Mouse (Mus musculus) neural tube, postnatal 0 days (tissue): Measurements from ENCODE around the gene Cdhr5. TPM values are rescaled to one million over a fixed set of nuclear protein-coding genes. Genes with fewer than 3 reads are reported as not detected.

ENCODE experiments used
- microRNA counts: library from miRNA; unstranded; fragments of <30 nt; microRNA quantifications from one replicate; lab custom pipeline; 2015
- microRNA-seq: library from miRNA; unstranded; fragments of <30 nt; microRNA quantifications from one replicate; pipeline ENCODE4, GENCODE M21; 2016
- polyA plus RNA-seq: library from polyadenylated mRNA; unstranded; fragments of >200 nt; fragmentation: Nextera tagmentation; extraction: Ambion mirVana; gene quantifications from 2 replicates; pipeline ENCODE4 v1.2.1, GENCODE M21; 2015

Gene Cdhr5
- 0.20 TPM in 1 of 2 replicates, not detected in the other for polyA plus RNA-seq

DNA sequence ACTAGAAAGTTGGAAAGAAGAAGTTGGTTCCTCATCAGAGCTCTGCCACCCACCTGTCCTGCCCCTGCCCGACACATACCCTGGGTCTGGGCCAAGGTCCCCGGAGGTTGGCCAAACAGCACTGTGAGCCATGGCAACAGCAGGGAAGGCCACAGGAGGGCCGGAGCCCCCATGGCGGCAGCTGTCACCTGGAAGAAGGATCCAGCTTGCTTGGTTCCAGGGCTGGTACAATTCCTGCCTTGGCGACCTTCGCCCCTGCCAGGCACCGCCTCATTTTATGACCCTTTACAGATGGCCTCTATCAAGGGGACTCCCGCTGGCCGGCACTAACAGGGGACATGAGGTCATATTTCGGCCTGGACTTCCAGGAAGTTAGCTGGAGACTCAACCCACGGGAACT, at the start of gene Cdhr5:
Gene Cdhr5 (minus strand): TSS at position 241 of the 400 bp plus-strand sequence.

DNA sequence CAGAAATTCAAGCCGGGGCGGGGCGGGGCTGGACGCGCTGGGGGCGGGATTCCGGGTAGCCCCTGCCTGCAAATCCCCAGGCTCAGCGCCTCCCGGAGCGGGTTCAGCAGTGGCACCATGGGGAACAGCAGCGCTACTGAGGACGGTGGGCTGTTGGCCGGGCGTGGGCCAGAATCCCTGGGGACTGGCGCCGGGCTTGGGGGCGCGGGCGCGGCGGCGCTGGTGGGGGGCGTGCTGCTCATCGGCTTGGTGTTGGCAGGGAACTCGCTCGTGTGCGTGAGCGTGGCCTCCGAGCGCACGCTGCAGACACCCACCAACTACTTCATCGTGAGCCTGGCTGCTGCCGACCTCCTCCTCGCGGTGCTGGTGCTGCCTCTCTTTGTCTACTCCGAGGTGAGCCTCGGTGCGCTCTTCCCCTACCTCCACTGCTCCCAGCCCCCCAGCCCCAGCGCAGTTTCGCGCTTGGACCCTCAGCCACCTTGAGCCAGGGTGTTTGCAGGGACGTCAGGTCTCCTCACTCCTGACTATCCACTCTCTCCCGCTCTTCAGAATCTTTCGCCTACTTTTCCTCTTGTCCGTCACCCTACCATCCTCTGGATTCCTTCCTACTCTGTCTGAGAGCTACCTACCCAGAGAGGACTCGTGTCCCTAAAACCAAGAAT, 15.5 kb upstream of the Cdhr5 start, which contains the start of gene Drd4:
Gene Drd4 (plus strand): TSS at position 86 of the 662 bp plus-strand sequence.

DNA sequence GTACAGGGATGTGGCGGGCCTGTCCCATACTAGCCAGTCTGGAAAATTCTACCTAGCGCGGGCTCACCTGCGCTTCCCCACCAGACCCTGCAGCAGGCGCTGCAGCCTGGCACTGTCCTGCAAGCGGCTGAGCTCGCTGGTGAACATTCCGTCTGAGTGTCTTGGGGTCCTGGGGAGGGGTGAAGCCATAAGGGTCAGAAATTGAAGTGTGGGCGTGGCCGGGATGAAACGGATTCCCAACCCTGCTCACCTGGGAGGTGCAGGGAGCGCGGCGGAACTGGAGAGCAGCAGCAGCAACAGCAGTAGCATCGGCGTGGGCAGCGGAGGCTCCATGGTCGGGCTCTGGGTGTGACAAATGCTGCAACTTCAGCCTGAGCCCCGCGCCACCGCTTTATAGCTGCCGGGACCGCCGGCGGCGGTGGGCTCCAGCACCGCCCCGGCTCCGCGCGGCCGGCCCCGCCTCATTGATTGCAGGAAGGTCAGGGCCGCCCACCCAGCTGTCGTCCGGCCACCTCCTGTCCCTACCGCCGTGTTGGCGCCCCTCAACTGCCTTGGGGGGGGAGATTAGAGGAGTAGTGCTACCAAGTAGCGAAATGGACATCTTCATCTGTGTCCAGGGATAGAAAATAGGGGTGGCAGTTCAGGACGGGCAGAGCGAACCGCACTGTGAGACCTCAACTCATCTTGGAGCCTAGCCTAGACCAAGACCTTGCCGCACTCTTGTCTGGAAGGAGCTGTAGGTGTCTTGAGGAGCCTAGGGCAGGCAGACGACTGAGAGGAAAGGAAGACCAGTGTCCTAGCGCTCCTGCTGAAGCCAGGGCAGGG, 2.4 kb upstream of the Cdhr5 start, which contains the start of gene Sct:
Gene Sct (minus strand): TSS at position 368 of the 825 bp plus-strand sequence.

DNA sequence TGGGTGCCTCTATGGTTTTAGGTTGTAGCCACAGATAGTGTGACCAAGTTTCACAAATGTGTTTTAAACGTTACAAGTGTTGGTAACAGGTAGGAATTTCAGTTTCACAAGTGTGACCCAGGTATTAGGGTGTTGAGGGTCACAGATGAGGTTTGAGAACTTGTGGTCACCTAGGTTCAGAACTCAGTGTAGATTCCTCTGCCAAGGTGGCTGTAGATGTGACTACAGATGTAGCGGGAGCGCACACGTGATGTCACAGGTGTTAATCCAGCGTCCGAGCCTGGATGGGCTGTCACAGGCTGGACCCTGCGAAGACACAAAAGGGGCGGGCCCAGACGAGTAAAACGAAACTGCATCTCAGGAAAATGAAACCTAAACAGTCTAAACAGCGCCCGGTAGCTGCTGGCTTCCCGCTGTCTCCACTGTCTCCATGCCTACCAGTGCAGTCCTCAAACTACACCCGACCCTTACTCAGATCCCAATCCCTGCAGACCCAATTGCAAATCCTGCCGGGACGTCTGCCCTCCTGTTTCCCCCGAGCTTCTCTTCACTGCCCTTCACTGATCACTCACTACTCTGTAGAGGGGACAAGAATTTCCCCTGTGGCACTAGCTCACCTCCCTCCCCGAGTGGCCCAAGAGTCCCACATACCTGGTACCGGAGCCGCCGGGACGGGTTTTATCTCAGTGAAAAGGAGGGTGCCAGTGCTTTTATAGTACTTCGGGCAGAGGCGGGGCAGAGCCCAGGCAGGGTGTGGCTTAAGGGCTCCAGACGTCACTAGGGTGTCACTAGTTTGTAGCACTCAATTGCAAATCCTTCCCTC, 10.6 kb downstream of the Cdhr5 start, which contains the start of gene Irf7:
Gene Irf7 (minus strand): TSS at position 743 of the 823 bp plus-strand sequence.

DNA sequence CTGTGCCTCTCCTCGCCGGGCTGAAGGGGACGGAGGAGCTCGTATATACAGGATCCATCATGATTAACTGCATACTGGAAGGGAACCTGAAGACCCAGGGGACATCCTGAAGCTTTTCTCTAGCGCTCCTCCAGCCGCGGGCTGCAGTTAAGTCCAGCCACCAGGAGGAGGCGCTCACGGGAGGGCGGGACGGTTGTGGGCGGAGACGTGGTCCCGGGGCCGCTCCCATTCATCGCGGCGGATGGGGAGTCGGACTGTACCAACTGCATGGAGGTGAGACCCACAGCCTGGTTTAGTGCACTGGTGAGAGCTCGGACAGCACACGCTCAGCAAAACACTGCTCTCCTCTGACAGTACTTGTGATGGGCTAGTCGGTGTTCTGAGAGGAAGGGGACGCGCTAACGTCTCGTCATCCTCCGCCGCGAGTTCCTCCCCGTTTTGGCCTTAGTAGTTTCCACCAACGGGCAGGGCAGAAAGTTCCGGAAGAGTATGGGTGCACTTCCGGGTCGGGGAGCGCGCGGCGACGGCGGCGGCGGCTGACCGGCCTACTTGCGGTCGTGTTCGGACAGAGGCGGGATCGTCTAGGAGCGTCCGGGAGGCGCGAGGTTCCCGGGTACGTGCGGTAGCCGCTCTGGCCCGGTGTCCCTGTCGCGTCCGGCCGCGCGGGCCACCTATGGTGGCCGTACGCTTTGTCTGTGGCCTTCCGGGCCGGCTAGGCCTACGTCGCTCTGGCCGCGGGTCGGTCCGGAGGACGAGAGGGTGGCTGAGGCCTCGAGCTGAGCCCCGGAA, 48.1 kb downstream of the Cdhr5 start, which contains the start of gene Phrf1:
Gene Phrf1 (plus strand): TSS at position 506 of the 789 bp plus-strand sequence.

MicroRNAs within 50 kb of the gene (microRNA counts, 519-probe panel; counts per million panel counts)
- microRNA mmu-miR-210 (lab: Ali Mortazavi, UCI) = 4,062 counts per million, percentile 34 among the panel's probes with 10 or more counts

Small RNA genes lying within 50 kb of the gene (microRNA-seq; reads per million reads assigned to microRNA genes)
- 308 reads per million, percentile 62 among the genes with 10 or more reads in this experiment for gene Mir210

Other genes starting within 250 kb of the Cdhr5 start
- gene Gm17387, start 247.7 kb downstream of the Cdhr5 start, polyA plus RNA-seq = not detected in 2 replicates
- gene B4galnt4, start 215.7 kb downstream of the Cdhr5 start, polyA plus RNA-seq = 38.2 and 39.6 TPM in 2 replicates
- 0.28 TPM in 1 of 2 replicates, not detected in the other for gene Pkp3, start 198.6 kb downstream of the Cdhr5 start, polyA plus RNA-seq
- gene Sigirr, start 176.2 kb downstream of the Cdhr5 start, polyA plus RNA-seq = 2.2 and 3.4 TPM in 2 replicates
- gene Ano9, start 159.0 kb downstream of the Cdhr5 start, polyA plus RNA-seq = 0.22 and 0.51 TPM in 2 replicates
- 79.0 and 88.5 TPM in 2 replicates for gene Ptdss2, start 154.4 kb downstream of the Cdhr5 start, polyA plus RNA-seq
- gene Rnh1, start 103.9 kb downstream of the Cdhr5 start, polyA plus RNA-seq = 56.1 and 58.4 TPM in 2 replicates
- gene Hras, start 82.8 kb downstream of the Cdhr5 start, polyA plus RNA-seq = 234 and 238 TPM in 2 replicates
- 4.5 and 5.7 TPM in 2 replicates for gene Lrrc56, start 82.6 kb downstream of the Cdhr5 start, polyA plus RNA-seq
- gene Lmntd2, start 62.7 kb downstream of the Cdhr5 start, polyA plus RNA-seq = 0.18 and 0.44 TPM in 2 replicates
- gene Rassf7, start 60.9 kb downstream of the Cdhr5 start, polyA plus RNA-seq = 18.2 and 21.4 TPM in 2 replicates
- gene Phrf1, start 48.0 kb downstream of the Cdhr5 start, polyA plus RNA-seq = 32.1 and 33.6 TPM in 2 replicates
- gene Irf7, start 10.3 kb downstream of the Cdhr5 start, polyA plus RNA-seq = 4.4 and 5.6 TPM in 2 replicates
- gene Sct, start 2.3 kb upstream of the Cdhr5 start, polyA plus RNA-seq = 6.4 and 7.7 TPM in 2 replicates
- 0.62 and 1.3 TPM in 2 replicates for gene Drd4, start 15.2 kb upstream of the Cdhr5 start, polyA plus RNA-seq
- gene Deaf1, start 50.9 kb upstream of the Cdhr5 start, polyA plus RNA-seq = 212 and 254 TPM in 2 replicates
- 41.4 and 42.7 TPM in 2 replicates for gene Tmem80, start 51.0 kb upstream of the Cdhr5 start, polyA plus RNA-seq
- gene Eps8l2, start 62.1 kb upstream of the Cdhr5 start, polyA plus RNA-seq = 0.45 and 0.84 TPM in 2 replicates
- gene Taldo1, start 115.4 kb upstream of the Cdhr5 start, polyA plus RNA-seq = 246 and 267 TPM in 2 replicates
- 44.0 and 44.6 TPM in 2 replicates for gene Gatd1, start 137.3 kb upstream of the Cdhr5 start, polyA plus RNA-seq
- 255 and 295 TPM in 2 replicates for gene Cend1, start 152.7 kb upstream of the Cdhr5 start, polyA plus RNA-seq
- gene Slc25a22, start 161.1 kb upstream of the Cdhr5 start, polyA plus RNA-seq = 69.2 and 77.6 TPM in 2 replicates
- gene Pidd1, start 167.2 kb upstream of the Cdhr5 start, polyA plus RNA-seq = 1.2 and 1.4 TPM in 2 replicates
- gene Rplp2, start 170.6 kb upstream of the Cdhr5 start, polyA plus RNA-seq = 775 and 923 TPM in 2 replicates
- gene Pnpla2, start 178.4 kb upstream of the Cdhr5 start, polyA plus RNA-seq = 19.9 and 22.2 TPM in 2 replicates
- gene Cracr2b, start 184.3 kb upstream of the Cdhr5 start, polyA plus RNA-seq = 4.9 and 10.1 TPM in 2 replicates
- gene Cd151, start 190.6 kb upstream of the Cdhr5 start, polyA plus RNA-seq = 18.5 and 18.6 TPM in 2 replicates
- gene Polr2l, start 198.3 kb upstream of the Cdhr5 start, polyA plus RNA-seq = 86.6 and 89.5 TPM in 2 replicates
- 106 TPM in 2 replicates for gene Tspan4, start 198.5 kb upstream of the Cdhr5 start, polyA plus RNA-seq